Mouse (Mus musculus): Measurements from ENCODE around the gene Cpb1. TPM values are rescaled to one million over a fixed set of nuclear protein-coding genes. Genes with fewer than 3 reads are reported as not detected.

Cpb1 gene
- polyA plus RNA-seq, 1 experiment from 2014 or later = not detected

DNA sequence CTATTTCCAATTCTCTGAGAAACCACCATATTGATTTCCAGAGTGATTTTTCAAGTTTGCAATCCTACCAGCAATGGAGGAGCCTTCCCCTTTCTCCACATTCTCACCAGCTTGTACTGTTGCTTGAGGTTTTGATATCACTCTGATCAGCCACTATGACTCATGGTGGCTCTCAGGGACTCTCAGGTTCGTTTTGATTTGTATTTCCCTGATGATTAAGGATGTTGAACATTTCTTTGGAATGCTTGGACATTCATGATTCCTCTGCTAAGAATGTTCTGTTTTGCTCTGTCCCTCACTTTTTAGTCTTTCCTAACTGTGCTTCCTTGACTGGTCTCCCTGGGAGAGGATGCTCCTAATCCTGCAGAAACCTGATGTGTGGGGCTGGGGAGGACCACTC is 6.3 kb upstream of the Cpb1 start:
- WGBS = 83% methylated on average over 1 of the region's 1 CpGs
- no peaks in the 10 kb centered on the region for H3K27me3 ChIP-seq (ENCODE audit: control insufficient read depth, insufficient read depth, low read length)
- ATAC-seq (ENCODE audit: low FRiP score) (no peak), DNase-seq (ENCODE audit: low spot score, missing footprints) (no peak)
- H3K4me2 ChIP-seq = no peak overlapping the region
- H3K4me3 ChIP-seq (ENCODE audit: low read depth, low read length) = no peak overlapping the region
- H3K27ac ChIP-seq (ENCODE audit: low read depth, low read length) = no peak overlapping the region
- no peaks in the 10 kb centered on the region for H3K9me3 ChIP-seq (ENCODE audit: control insufficient read depth, low read length)
- no peak overlapping the region for H3K9ac ChIP-seq (ENCODE audit: low read length)
- no peaks in the 10 kb centered on the region for H3K36me3 ChIP-seq (ENCODE audit: control insufficient read depth, insufficient read depth, low read length)
- no peaks in the 10 kb centered on the region for H3K4me1 ChIP-seq (ENCODE audit: control insufficient read depth, insufficient read depth, low read length)

DNA sequence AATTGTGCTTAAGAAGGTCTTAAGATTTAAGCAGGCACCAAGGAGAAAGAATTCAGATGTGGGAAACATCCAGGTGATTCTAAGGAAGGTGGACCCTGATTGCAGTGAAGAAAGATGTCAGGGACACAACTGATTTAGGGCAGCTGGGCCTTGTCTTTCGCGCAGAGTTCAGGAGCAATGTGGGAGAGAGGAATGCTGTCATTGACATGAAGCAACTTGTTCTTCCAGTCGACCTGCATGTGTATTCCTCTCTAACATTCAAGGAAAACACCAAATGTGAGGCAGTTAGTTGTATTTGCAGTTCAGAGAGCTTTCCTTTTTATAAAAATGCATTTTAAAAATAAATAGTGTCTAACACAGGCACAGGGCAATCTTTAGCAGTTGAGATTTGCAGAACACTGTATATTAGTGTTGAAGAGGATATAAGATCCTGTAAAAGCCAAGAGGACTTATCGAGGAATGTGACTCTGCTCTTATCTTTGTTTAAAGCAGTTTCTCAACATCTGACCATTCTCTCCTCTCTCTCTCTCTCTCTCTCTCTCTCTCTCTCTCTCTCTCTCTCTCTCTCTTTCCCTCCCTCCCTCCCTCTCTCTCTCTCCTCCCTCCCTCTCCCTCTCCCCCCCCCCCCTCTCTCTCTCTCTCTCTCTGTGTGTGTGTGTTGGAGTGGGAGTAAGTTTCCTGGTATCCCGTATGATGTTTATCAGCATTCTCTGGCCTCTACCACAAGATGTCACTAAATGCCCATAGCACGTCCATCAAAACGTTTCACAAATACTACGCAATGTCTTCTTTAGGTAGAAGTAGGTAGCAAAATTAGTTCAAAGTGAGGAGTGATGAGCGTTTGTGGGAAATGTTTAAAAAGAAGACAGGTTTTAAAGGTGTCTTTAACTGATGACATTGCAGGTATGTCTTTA is 20.7 kb downstream of the Cpb1 start:
- Histone ChIP-seq H3K9me3 (ENCODE audit: control insufficient read depth, low read length) (no peaks in the 10 kb centered on the region), H3K4me3 (ENCODE audit: low read depth, low read length) (no peak overlapping the region), H3K9ac (ENCODE audit: low read length) (no peak overlapping the region), H3K27ac (ENCODE audit: low read depth, low read length) (no peak overlapping the region), H3K27me3 (ENCODE audit: control insufficient read depth, insufficient read depth, low read length) (no peaks in the 10 kb centered on the region), H3K36me3 (ENCODE audit: control insufficient read depth, insufficient read depth, low read length) (no peaks in the 10 kb centered on the region), H3K4me1 (ENCODE audit: control insufficient read depth, insufficient read depth, low read length) (no peaks in the 10 kb centered on the region), H3K4me2 (no peak overlapping the region)
- ATAC-seq (ENCODE audit: low FRiP score) = 0 out of 2 replicates have a peak, but pooled peaks have one; percentile 38
- 49% methylated on average over 9 of the region's 9 CpGs for WGBS
- no peak for DNase-seq (ENCODE audit: low spot score, missing footprints)

DNA sequence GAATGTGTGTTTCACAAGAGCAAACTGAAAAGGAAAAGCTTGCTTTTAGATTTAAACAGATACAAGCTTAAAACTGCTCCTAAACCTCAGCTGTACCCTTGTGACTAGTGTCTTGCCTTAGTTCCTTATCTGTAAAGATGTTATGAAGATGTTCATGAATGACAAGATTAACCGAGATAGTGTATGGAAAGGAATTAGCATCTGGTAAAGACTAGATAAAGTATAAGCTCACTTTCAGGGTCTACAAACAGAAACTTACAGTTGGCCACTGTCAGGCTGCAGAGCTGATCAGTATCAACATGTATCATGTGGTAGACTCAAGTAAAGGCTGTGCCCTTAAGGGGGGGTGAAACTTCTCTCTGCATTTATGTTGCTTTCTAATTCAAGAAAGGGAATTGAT is 31.6 kb downstream of the Cpb1 start:
- no peak overlapping the region for H3K4me3 ChIP-seq (ENCODE audit: low read depth, low read length)
- no peak for ATAC-seq (ENCODE audit: low FRiP score)
- 82% methylated on average over 1 of the region's 1 CpGs for WGBS

DNA sequence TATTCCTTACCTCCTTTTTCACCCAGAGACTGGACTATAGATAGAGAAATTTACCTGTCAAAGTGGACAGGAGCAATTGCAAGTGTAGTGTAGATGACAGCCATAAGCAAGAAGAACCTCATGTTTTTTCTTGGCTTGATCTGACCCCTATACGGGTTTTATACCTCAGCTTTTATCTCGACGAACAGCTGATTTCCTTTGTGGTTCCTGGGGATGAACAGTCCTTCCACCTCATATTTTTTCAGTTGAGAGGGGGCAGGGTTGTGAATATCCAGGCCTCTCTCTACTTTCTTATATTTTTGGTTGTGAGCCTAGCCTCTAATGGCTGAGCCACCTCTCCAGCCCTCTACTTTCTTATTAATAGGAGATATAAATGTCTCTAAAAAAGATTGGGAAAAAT is 33.5 kb downstream of the Cpb1 start, which contains the start of gene Cpa3:
Gene Cpa3 (minus strand): TSS at position 132 of the 400 bp plus-strand sequence.
- DNase-seq (ENCODE audit: low spot score, missing footprints) (no peak), ATAC-seq (ENCODE audit: low FRiP score) (no peak)
- 92% methylated on average over 3 of the region's 3 CpGs for WGBS
- no peaks in the 10 kb centered on the region for H3K36me3 ChIP-seq (ENCODE audit: control insufficient read depth, insufficient read depth, low read length)
- no peak within 1 kb of the TSS for H3K27ac ChIP-seq (ENCODE audit: low read depth, low read length)
- no peaks in the 10 kb centered on the region for H3K4me1 ChIP-seq (ENCODE audit: control insufficient read depth, insufficient read depth, low read length)
- no peak within 1 kb of the TSS for H3K9ac ChIP-seq (ENCODE audit: low read length)
- H3K4me3 ChIP-seq (ENCODE audit: low read depth, low read length) = no peak within 1 kb of the TSS
- H3K27me3 ChIP-seq (ENCODE audit: control insufficient read depth, insufficient read depth, low read length) = no peaks in the 10 kb centered on the region
- H3K9me3 ChIP-seq (ENCODE audit: control insufficient read depth, low read length) = no peaks in the 10 kb centered on the region
- no peak within 1 kb of the TSS for H3K4me2 ChIP-seq

More for the DNA sequence above, 31.6 kb downstream of the Cpb1 start:
- Histone ChIP-seq H3K9ac (ENCODE audit: low read length) (no peak overlapping the region), H3K4me2 (no peak overlapping the region), H3K9me3 (ENCODE audit: control insufficient read depth, low read length) (no peaks in the 10 kb centered on the region), H3K36me3 (ENCODE audit: control insufficient read depth, insufficient read depth, low read length) (no peaks in the 10 kb centered on the region), H3K27ac (ENCODE audit: low read depth, low read length) (no peak overlapping the region), H3K27me3 (ENCODE audit: control insufficient read depth, insufficient read depth, low read length) (no peaks in the 10 kb centered on the region), H3K4me1 (ENCODE audit: control insufficient read depth, insufficient read depth, low read length) (no peaks in the 10 kb centered on the region)
- no peak for DNase-seq (ENCODE audit: low spot score, missing footprints)

DNA sequence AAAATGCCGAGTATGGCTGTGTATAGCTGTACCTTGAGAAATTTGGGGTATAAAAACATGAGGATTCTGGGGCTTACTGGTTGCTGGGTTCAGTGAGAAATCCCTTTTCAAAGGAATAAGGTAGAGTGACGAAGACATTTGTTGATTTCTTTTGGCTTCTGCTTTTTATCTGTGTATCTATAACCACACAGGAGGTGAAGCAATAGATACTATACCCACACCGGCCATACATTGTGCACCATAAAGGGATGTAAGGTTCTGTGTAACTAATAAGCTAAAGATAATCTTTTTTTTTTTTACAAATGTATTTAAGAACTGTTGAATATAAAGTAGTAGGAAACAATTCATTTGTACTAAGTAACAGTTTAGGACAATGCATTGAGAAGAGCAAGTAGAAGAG is 35.8 kb downstream of the Cpb1 start:
- ATAC-seq (ENCODE audit: low FRiP score) (no peak), DNase-seq (ENCODE audit: low spot score, missing footprints) (no peak)
- no peaks in the 10 kb centered on the region for H3K36me3 ChIP-seq (ENCODE audit: control insufficient read depth, insufficient read depth, low read length)

DNA sequence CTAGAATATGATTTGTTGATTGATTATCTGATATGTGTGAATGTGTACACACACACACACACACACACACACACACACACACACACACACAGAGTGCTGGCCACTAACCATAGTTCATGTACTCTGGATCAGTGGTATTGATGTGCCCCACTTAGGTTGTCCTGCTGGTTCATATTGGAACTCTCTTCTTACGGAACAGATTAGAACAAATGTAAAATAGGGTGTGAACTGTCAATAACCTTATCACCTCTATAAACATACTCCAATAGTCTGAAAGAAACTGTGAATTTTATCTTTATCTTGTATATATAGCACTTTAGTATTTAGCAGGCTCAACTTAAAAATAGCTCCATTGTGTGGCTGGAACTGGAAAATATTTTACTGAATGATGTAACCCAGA is 38.6 kb downstream of the Cpb1 start:
- 80% methylated on average over 1 of the region's 1 CpGs for WGBS
- DNase-seq (ENCODE audit: low spot score, missing footprints) (no peak), ATAC-seq (ENCODE audit: low FRiP score) (no peak)
- H3K27ac ChIP-seq (ENCODE audit: low read depth, low read length) = no peak overlapping the region
- no peaks in the 10 kb centered on the region for H3K36me3 ChIP-seq (ENCODE audit: control insufficient read depth, insufficient read depth, low read length)
- no peaks in the 10 kb centered on the region for H3K27me3 ChIP-seq (ENCODE audit: control insufficient read depth, insufficient read depth, low read length)
- H3K9me3 ChIP-seq (ENCODE audit: control insufficient read depth, low read length) = no peaks in the 10 kb centered on the region
- H3K4me2 ChIP-seq = no peak overlapping the region
- H3K9ac ChIP-seq (ENCODE audit: low read length) = no peak overlapping the region
- no peak overlapping the region for H3K4me3 ChIP-seq (ENCODE audit: low read depth, low read length)
- H3K4me1 ChIP-seq (ENCODE audit: control insufficient read depth, insufficient read depth, low read length) = no peaks in the 10 kb centered on the region

More for the DNA sequence above, 35.8 kb downstream of the Cpb1 start:
- WGBS = 89% methylated on average over 3 of the region's 3 CpGs
- Histone ChIP-seq H3K9me3 (ENCODE audit: control insufficient read depth, low read length) (no peaks in the 10 kb centered on the region), H3K4me3 (ENCODE audit: low read depth, low read length) (no peak overlapping the region), H3K27me3 (ENCODE audit: control insufficient read depth, insufficient read depth, low read length) (no peaks in the 10 kb centered on the region), H3K4me2 (no peak overlapping the region), H3K4me1 (ENCODE audit: control insufficient read depth, insufficient read depth, low read length) (no peaks in the 10 kb centered on the region), H3K9ac (ENCODE audit: low read length) (no peak overlapping the region), H3K27ac (ENCODE audit: low read depth, low read length) (no peak overlapping the region)

DNA sequence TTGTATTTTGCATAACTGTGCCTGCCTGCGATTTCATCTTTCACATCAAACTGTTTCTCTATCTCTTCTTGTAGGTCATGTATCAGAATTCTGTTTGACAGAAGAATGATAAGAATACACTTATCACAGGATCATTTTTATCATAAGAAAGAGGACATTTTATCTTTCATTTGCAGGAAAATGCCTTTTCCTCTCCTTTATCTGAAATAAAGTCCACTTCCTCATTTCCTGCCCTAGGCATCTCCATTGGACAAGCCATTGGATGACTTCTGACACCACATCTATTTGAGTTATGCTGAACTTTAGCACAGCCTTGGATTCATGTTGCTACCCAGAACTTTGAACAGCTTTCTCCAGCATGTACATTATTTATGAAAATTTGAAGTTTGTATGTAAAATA is 46.5 kb downstream of the Cpb1 start:
- no peaks in the 10 kb centered on the region for H3K27me3 ChIP-seq (ENCODE audit: control insufficient read depth, insufficient read depth, low read length)
- DNase-seq (ENCODE audit: low spot score, missing footprints) (no peak), ATAC-seq (ENCODE audit: low FRiP score) (no peak)
- no peaks in the 10 kb centered on the region for H3K4me1 ChIP-seq (ENCODE audit: control insufficient read depth, insufficient read depth, low read length)
- H3K27ac ChIP-seq (ENCODE audit: low read depth, low read length) = no peak overlapping the region
- H3K4me2 ChIP-seq = no peak overlapping the region
- H3K9me3 ChIP-seq (ENCODE audit: control insufficient read depth, low read length) = no peaks in the 10 kb centered on the region
- H3K9ac ChIP-seq (ENCODE audit: low read length) = no peak overlapping the region
- no peaks in the 10 kb centered on the region for H3K36me3 ChIP-seq (ENCODE audit: control insufficient read depth, insufficient read depth, low read length)
- WGBS = 81% methylated on average over 1 of the region's 1 CpGs
- no peak overlapping the region for H3K4me3 ChIP-seq (ENCODE audit: low read depth, low read length)

DNA sequence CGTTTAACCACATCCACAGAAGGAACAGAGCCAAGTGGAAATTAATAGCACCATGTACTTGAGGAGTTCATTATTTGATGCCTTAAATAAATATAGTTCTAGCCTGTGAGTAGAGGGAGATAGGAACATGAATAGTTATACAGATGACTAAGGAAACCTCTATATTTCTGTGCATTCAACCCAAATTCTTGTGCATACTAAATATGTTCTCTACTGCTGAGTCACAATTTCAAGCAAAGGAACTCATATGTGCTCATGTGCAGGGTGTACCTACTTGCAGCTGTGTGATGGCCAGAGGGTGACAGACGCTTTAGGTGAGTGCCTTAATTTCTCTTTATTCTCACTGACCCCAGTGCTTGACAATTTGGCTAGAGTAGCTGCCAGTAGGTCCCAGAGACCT is 50.1 kb downstream of the Cpb1 start:
- H3K27ac ChIP-seq (ENCODE audit: low read depth, low read length) = no peak overlapping the region
- no peak for ATAC-seq (ENCODE audit: low FRiP score)
- WGBS = 87% methylated on average over 2 of the region's 2 CpGs

DNA sequence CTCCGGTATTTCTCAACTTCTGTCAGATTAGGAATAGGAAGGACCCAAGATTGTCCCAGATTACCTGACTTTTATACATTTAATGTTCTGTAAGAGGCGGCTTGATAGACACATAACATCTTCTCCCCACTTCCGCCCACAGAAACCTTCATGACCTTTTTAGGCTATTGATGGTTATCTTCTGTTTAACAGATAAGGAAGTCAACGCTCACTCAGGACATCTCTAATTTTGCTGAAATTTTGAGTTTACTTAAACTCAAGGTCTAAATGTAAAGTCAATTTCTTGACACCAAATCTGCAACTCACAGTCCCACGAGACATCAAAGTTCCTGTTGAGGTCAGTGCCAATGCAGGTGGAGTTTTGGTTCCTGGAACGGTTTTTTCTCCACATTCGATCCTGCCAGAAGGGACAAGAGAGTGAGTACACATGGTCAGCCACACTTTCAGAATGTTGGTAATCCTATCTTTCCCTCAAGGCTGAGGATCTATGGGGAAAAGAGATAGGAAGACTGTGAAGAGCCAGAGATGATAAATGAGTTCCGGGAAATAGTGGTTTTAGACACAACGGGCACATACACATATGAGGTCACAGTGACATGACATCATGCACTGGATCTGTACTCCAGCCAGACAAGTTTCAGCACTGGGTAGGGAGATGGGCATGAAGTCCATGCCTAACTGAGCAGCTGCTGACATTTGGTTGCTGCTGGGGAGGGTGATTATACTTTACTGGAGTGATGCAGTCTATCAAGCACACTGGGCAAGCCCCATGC is 52.4 kb downstream of the Cpb1 start:
- H3K27me3 ChIP-seq (ENCODE audit: control insufficient read depth, insufficient read depth, low read length) = no peaks in the 10 kb centered on the region
- no peaks in the 10 kb centered on the region for H3K4me1 ChIP-seq (ENCODE audit: control insufficient read depth, insufficient read depth, low read length)
- 91% methylated on average over 9 of the region's 9 CpGs for WGBS
- H3K9ac ChIP-seq (ENCODE audit: low read length) = no peak overlapping the region
- ATAC-seq (ENCODE audit: low FRiP score) = no peak
- H3K27ac ChIP-seq (ENCODE audit: low read depth, low read length) = no peak overlapping the region
- H3K36me3 ChIP-seq (ENCODE audit: control insufficient read depth, insufficient read depth, low read length) = no peaks in the 10 kb centered on the region
- DNase-seq (ENCODE audit: low spot score, missing footprints) = no peak
- H3K4me2 ChIP-seq = no peak overlapping the region
- H3K9me3 ChIP-seq (ENCODE audit: control insufficient read depth, low read length) = no peaks in the 10 kb centered on the region
- no peak overlapping the region for H3K4me3 ChIP-seq (ENCODE audit: low read depth, low read length)

More for the DNA sequence above, 50.1 kb downstream of the Cpb1 start:
- Histone ChIP-seq H3K4me3 (ENCODE audit: low read depth, low read length) (no peak overlapping the region), H3K9ac (ENCODE audit: low read length) (no peak overlapping the region), H3K27me3 (ENCODE audit: control insufficient read depth, insufficient read depth, low read length) (no peaks in the 10 kb centered on the region), H3K4me1 (ENCODE audit: control insufficient read depth, insufficient read depth, low read length) (no peaks in the 10 kb centered on the region), H3K9me3 (ENCODE audit: control insufficient read depth, low read length) (no peaks in the 10 kb centered on the region), H3K4me2 (no peak overlapping the region), H3K36me3 (ENCODE audit: control insufficient read depth, insufficient read depth, low read length) (no peaks in the 10 kb centered on the region)
- DNase-seq (ENCODE audit: low spot score, missing footprints) = no peak

Measured in midbrain, embryonic 11.5 days (tissue).